Mouse (Mus musculus): ENCODE data around the gene Kdelc1.

GRCm38 (mm10) chr1:44102259-44102717 lies 16.3 kb downstream of the Kdelc1 start, which contains the start of gene Tex30:
- TF ChIP-seq POLR2A (IDR thresholded peaks at IDR 0.05; ENCODE audit: low read depth, low read length) (peak; percentile 91), EP300 (IDR thresholded peaks at IDR 0.05; ENCODE audit: low read length) (no peak), USF2 (conservative IDR thresholded peaks at IDR 0.05; ENCODE audit: low read depth, low read length) (no peak), MAZ (IDR thresholded peaks at IDR 0.05; ENCODE audit: low read depth, low read length) (0 out of 2 replicates have a peak, but pooled peaks have one; percentile 57), POLR2AphosphoS2 (IDR thresholded peaks at IDR 0.05; ENCODE audit: low read depth, low read length) (0 out of 2 replicates have a peak, but pooled peaks have one; percentile 55), CHD2 (IDR thresholded peaks at IDR 0.05; ENCODE audit: low read length) (0 out of 2 replicates have a peak, but pooled peaks have one; percentile 19), ZC3H11A (IDR thresholded peaks at IDR 0.05; ENCODE audit: low read depth, low read length) (no peak), CTCF (conservative IDR thresholded peaks at IDR 0.05 in 1 of 2, IDR thresholded peaks at IDR 0.05 in 1 of 2; ENCODE audit: low read depth in 2 of 2, low read length in 2 of 2) (no peak), SMC3 (IDR thresholded peaks at IDR 0.05; ENCODE audit: low read depth, low read length) (no peak), MYC (IDR thresholded peaks at IDR 0.05; ENCODE audit: low read depth, low read length) (peak; percentile 70; the same call in 1 of the 2 replicates), UBTF (IDR thresholded peaks at IDR 0.05; ENCODE audit: low read depth, low read length) (peak; percentile 88; the same call in 1 of the 2 replicates)
